Mouse (Mus musculus) stomach, postnatal 0 days (tissue): Measurements from ENCODE around the gene Slc52a3. TPM values are rescaled to one million over a fixed set of nuclear protein-coding genes. Genes with fewer than 3 reads are reported as not detected.
A peak's percentile ranks its signal among the peaks of the same experiment; 100 is the strongest.

ENCODE experiments used
- ATAC-seq: fragments of 200-750 bp; cut with Nextera tagmentation; 2 replicates; pipeline ENCODE4 v1.8.0; 2017; ENCODE audit not compliant: low FRiP score, low TSS enrichment
- DNase-seq: peaks from one replicate; pipeline ENCODE4 v3.0.0-alpha.2; 2016; ENCODE audit warnings: low spot score
- H3K27ac ChIP-seq: fragments of 300-500 bp; sonication (generic); replicated peaks from 2 replicates; pipeline ENCODE4 v1.5.1; 2014; ENCODE audit warnings: mild to moderate bottlenecking, control low read depth
- H3K27me3 ChIP-seq: fragments of 300-500 bp; sonication (generic); 2 replicates; pipeline ENCODE4 v1.6.1; 2014; ENCODE audit warnings: low read length; ENCODE audit not compliant: control insufficient read depth, insufficient read depth
- H3K36me3 ChIP-seq: fragments of 300-500 bp; sonication (generic); 2 replicates; pipeline ENCODE4 v1.6.1; 2014; ENCODE audit warnings: low read length, mixed read lengths; ENCODE audit not compliant: control insufficient read depth, insufficient read depth
- H3K4me1 ChIP-seq: fragments of 300-500 bp; sonication (generic); replicated peaks from 2 replicates; pipeline ENCODE4 v1.6.1; 2014; ENCODE audit warnings: antibody characterized with exemption; ENCODE audit not compliant: control insufficient read depth, insufficient read depth
- H3K4me2 ChIP-seq: fragments of 300-500 bp; sonication (generic); replicated peaks from 2 replicates; pipeline ENCODE4 v1.6.1; 2014; ENCODE audit warnings: low read depth, mild to moderate bottlenecking, control low read depth, moderate library complexity
- H3K4me3 ChIP-seq: fragments of 300-500 bp; sonication (generic); 2 replicates; pipeline ENCODE4 v1.5.1; 2014; ENCODE audit warnings: low read depth, low read length, control low read depth
- H3K9ac ChIP-seq: fragments of 300-500 bp; sonication (generic); 2 replicates; pipeline ENCODE4 v1.6.1; 2014; ENCODE audit warnings: mild to moderate bottlenecking, low read length, control low read depth, mixed read lengths
- H3K9me3 ChIP-seq: fragments of 300-500 bp; sonication (generic); 2 replicates; pipeline ENCODE4 v1.6.1; 2016; ENCODE audit warnings: low read length; ENCODE audit not compliant: control insufficient read depth
- CTCF ChIP-seq: IDR thresholded peaks from 2 replicates; pipeline ENCODE4 v1.5.1; 2016; ENCODE audit warnings: antibody characterized with exemption, low read depth, mild to moderate bottlenecking, moderate library complexity
- EP300 ChIP-seq: optimal IDR thresholded peaks from 2 replicates; pipeline ENCODE3; 2016; ENCODE audit warnings: antibody characterized with exemption
- WGBS: fragments of 180-500 bp; shearing (Covaris S2); extraction: QIAGEN DNeasy Blood & Tissue Kit; methylation state at CpG from one replicate; pipeline ENCODE4 v1.1.7; 2014; 5-methylcytosine and 5-hydroxymethylcytosine counted together
- polyA plus RNA-seq: library from polyadenylated mRNA; unstranded; fragments of >200 nt; fragmentation: Nextera tagmentation; extraction: Ambion mirVana; gene quantifications from 2 replicates; pipeline ENCODE4 v1.2.1, GENCODE M21; 2015

Gene Slc52a3
- polyA plus RNA-seq, 1 experiment from 2014 or later = 22.2 TPM

DNA sequence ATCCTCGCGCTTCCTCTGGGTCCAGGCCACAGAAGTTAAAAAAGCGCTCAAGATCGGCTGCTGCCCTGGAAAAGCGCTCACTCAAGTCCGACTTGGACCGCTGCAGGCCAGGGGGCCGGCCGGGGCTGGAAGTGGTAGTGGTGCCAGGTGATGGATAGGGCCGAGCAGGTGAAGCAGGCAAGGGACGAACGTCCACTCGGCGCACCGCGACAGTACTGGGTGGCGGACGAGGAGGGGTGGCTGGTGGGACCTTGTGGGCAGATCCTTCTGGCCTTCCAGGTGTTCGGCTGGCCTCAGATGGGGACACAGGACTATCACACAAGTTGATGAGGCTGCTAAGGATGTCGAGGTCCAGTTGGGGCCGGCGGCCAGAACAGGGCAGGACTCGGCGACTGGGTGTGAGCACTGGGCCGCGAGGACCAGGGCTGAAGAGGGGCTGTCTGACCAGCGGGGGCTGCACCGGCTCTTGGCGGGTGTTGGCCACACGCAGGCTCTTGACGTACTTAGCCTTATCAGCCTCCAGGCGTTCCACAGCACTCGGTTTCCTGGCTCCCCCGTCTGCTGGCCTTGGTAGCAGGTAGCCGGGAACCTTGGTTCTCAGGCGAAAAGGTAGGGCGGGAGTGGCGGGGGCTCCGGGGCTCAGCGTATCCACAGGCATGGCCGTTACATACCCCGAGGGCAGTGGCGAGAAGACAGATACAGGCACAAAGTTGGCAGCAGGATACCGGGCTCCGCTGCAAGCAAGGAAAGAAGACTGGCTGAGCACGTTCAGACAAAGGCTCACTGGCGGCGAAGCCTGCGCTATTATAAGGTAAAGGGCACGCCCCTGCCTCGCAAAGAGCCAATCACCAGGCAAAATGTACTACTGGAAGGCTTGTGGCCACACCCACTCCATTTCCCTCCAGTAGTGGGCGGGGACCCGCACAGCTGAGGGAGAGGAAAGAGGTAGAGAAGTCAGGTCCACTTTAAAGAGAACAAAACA lies 25.8 kb upstream of the Slc52a3 start:
- peaks cover 8% of the 10 kb centered on the region for H3K4me1 ChIP-seq

GRCm38 (mm10) chr2:151971748-151972147 lies 24.6 kb upstream of the Slc52a3 start:
- DNase-seq (no peak), ATAC-seq (no peak)
- Histone ChIP-seq H3K9ac (no peak overlapping the region; the same call in 1 of the 2 replicates), H3K4me3 (no peak overlapping the region), H3K27me3 (no peaks in the 10 kb centered on the region), H3K4me2 (peak overlapping the region; percentile 49), H3K4me1 (peaks cover 8% of the 10 kb centered on the region), H3K27ac (peak overlapping the region; percentile 49; the same call in 1 of the 2 replicates), H3K36me3 (peaks cover 8% of the 10 kb centered on the region; the same call in 1 of the 2 replicates), H3K9me3 (no peaks in the 10 kb centered on the region)
- 74% methylated on average over 5 of the region's 5 CpGs for WGBS
- TF ChIP-seq CTCF (no peak), EP300 (no peak)

More for the DNA sequence above, 25.8 kb upstream of the Slc52a3 start:
- Histone ChIP-seq H3K4me2 (peak overlapping the region; percentile 49), H3K27me3 (no peaks in the 10 kb centered on the region), H3K4me3 (peak overlapping the region; percentile 1), H3K36me3 (peaks cover 8% of the 10 kb centered on the region; the same call in 1 of the 2 replicates), H3K9ac (no peak overlapping the region), H3K27ac (peak overlapping the region; percentile 37), H3K9me3 (no peaks in the 10 kb centered on the region)
- 45% methylated on average over 53 of the region's 53 CpGs for WGBS
- ATAC-seq (peak; percentile 85), DNase-seq (peak; percentile 93)
- TF ChIP-seq EP300 = no peak
- TF ChIP-seq CTCF = no peak; the same call in 1 of the 2 replicates

DNA sequence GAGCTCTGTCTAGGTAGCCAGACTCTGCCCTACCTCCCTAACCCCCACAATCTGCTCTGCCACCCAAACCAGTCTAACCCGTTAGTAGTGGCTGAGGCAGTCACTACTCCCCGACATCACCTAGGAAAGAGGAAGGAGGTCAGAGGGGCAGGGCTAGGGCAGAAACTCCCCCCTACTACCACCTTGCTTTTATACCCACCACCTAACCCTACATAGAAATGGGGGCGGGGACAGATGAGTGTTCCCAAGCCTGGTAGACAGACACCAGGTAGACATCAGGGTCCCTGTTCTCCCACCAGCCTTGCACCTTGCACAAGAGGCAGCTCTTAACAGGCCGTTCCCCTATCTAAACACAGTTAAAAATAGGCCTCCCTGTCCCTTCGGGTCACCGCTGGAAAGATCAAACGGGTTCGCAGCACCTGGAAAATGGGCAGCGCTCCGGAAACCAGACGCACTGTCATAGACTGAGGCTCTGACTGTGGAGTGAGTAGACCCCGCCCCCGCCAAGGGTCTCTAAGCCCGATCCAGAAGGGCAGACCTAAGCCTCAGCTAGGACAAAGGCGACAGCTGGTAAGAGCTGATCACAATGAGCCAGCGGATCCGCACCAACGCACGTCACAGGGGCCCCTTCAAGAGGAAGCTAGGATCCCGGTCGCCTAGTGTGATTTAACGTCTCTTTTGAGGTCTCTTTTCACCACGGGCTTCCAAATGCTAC lies 23.3 kb upstream of the Slc52a3 start:
- 33% methylated on average over 23 of the region's 23 CpGs for WGBS
- Histone ChIP-seq H3K27ac (peak overlapping the region; percentile 88), H3K9me3 (no peaks in the 10 kb centered on the region), H3K4me3 (peak overlapping the region; percentile 33), H3K4me1 (peaks cover 14% of the 10 kb centered on the region), H3K27me3 (no peaks in the 10 kb centered on the region), H3K36me3 (peaks cover 8% of the 10 kb centered on the region; the same call in 1 of the 2 replicates), H3K4me2 (peak overlapping the region; percentile 64), H3K9ac (peak overlapping the region; percentile 57)
- TF ChIP-seq CTCF = no peak
- no peak for TF ChIP-seq EP300
- ATAC-seq (peak; percentile 72), DNase-seq (peak; percentile 77)

DNA sequence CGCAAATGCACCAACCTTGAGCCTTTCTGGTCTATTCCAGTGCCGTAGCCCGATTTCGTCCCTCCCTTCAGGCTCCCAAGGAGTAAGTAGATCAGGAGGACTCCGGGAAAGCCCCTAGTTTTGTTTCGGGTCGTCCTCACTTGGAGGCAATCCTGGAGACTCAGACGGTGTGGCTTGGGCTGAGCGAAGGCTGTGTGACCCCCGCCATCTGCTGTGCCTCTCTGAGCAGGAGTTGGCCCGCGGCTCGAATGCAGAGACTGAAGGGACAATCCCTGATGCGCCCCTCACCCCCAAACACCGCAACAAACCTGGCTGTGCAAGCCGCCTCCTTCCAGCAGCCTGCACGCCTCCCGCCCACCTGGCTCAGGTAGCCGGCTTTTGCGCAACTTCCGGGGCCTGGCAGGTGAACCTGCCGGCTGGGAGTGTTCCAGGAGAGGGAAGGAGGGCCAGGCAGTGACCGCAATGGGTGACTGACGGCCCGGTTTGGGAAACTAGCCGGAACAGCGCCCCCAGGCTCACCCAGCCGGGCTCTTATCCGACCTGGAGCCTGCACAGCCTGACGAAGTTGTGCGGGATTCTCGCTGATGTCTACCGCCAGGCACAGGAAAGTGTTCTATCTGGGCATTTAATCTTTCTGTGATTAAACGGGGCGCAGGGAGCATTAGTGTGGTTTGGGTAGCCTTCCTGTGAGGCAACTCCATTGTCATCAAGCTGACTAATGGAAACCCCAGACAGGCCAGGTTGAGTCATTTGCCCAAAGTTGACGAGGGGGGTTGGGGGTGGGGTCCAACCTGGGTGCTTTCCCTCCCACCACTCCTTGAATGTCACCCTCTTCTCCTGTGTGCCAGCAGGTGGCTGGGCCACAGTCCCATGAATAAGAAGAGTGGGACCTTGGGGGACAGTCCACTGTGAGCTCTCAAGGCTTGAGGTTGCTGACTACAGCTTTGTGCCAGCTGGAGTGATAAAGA lies 22.4 kb upstream of the Slc52a3 start:
- ATAC-seq = peak; percentile 61
- Histone ChIP-seq H3K27ac (peak overlapping the region; percentile 88), H3K4me2 (peak overlapping the region; percentile 64), H3K27me3 (no peaks in the 10 kb centered on the region), H3K4me3 (peak overlapping the region; percentile 33), H3K9ac (peak overlapping the region; percentile 57), H3K4me1 (peaks cover 18% of the 10 kb centered on the region), H3K36me3 (0 out of 2 replicates have a peak, but pooled peaks cover 5% of the 10 kb centered on the region), H3K9me3 (no peaks in the 10 kb centered on the region)
- peak; percentile 93 for DNase-seq
- 26% methylated on average over 36 of the region's 36 CpGs for WGBS
- TF ChIP-seq EP300 (no peak), CTCF (peak; percentile 51)

DNA sequence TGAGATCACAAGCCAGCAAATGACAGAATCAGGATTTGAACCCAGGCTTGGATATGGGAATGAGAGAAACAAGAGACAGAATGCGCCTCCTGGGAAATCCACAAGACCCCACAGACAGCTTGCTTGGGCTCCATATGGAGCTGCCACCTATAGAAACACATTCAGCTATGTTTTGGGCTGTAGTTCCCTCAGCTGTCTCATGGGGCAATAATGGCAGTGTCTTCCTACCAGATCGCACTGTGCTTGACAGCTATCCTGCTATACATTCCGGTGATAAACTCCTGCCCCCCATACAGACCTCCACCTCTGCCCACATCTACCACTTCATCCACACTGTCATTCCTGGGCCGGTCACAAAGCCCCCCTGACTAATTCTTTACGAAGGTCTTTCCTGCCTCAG lies 21.0 kb upstream of the Slc52a3 start:
- WGBS = 85% methylated on average over 5 of the region's 5 CpGs
- peaks cover 19% of the 10 kb centered on the region for H3K4me1 ChIP-seq

More for the DNA sequence above, 21.0 kb upstream of the Slc52a3 start:
- no peak overlapping the region for H3K9ac ChIP-seq
- no peak overlapping the region for H3K27ac ChIP-seq
- H3K9me3 ChIP-seq = no peaks in the 10 kb centered on the region
- no peak overlapping the region for H3K4me3 ChIP-seq
- no peaks in the 10 kb centered on the region for H3K36me3 ChIP-seq
- no peaks in the 10 kb centered on the region for H3K27me3 ChIP-seq
- H3K4me2 ChIP-seq = no peak overlapping the region
- no peak for DNase-seq
- no peak for ATAC-seq
- peak; percentile 50 for TF ChIP-seq CTCF
- TF ChIP-seq EP300 = no peak
